Mouse (Mus musculus) central nervous system, embryonic 11.5 days (tissue): ENCODE results near the gene Zfp239. TPM values are rescaled to one million over a fixed set of nuclear protein-coding genes. Genes with fewer than 3 reads are reported as not detected.

Source experiments
- polyA plus RNA-seq: library from polyadenylated mRNA; depleted of rRNA; stranded (reverse); fragments of >200 nt; gene quantifications from 2 replicates; pipeline ENCODE4 v1.2.3, GENCODE M21; 2012; rRNA removed

Gene Zfp239
- 4.6 and 10.3 TPM in 2 replicates for polyA plus RNA-seq

DNA sequence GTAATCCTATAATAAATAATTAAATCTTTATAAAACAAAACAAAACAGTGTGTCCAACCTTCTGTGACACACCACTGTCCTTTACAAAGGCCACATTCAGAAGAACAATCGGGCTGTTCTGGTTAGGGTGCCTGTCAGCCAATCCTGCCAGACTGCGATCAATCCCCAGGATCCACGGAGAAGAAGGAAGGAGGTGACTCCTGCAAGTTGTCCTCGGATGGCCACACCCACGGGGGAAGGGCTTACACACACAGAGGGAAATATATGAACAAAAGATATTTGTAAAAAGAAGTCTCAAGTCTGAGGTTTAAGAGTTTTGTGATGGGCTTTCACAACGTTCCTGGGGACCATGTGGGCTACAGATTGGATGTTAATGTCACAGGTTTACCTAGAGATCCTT lies at the start of gene Zfp239:
Gene Zfp239, plus strand, starts transcription at position 253 of the 400 bp plus-strand sequence.

DNA sequence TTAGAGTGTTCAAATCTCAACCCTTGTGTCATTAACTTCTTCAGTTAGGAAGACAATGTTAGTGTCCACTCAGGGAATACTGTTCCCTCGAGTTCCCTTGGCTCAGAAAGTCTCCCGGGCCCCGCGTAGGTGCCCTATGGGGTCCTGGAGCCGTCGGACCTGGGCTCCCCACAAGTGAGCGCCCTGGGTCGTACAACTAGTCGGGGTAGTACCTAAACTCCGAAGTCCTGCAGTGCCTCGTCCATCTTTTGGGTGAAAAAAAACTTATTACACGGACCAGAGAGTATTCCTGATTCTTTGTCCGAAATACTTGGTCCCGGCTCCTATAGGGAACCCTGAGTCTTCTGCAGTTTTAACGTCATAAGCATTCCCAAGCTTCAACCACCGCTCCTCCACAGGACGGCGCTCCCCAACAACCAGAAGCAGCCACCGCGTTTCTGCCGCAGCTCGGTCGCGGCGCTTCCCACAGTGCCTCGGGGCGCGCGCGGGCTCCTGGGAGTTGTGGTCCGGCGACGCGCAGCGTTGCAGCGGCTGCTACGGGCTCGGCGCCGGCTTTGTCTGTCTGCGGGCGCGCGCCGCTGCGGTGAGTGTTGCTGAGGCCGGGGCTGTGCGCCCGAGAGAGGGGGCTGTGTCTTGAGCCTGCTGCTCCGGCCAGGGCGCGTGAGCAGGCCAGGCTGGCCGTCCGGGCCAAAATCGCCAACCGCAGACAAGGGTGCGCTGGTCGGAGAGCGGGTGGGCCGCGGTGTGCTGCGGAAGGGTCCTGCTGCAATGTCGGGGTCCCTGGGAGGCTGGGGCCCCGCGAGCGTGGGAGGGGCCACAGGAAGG lies 21.0 kb upstream of the Zfp239 start, which contains the start of gene Zfp637:
Gene Zfp637, plus strand, starts transcription at position 495 of the 825 bp plus-strand sequence.

DNA sequence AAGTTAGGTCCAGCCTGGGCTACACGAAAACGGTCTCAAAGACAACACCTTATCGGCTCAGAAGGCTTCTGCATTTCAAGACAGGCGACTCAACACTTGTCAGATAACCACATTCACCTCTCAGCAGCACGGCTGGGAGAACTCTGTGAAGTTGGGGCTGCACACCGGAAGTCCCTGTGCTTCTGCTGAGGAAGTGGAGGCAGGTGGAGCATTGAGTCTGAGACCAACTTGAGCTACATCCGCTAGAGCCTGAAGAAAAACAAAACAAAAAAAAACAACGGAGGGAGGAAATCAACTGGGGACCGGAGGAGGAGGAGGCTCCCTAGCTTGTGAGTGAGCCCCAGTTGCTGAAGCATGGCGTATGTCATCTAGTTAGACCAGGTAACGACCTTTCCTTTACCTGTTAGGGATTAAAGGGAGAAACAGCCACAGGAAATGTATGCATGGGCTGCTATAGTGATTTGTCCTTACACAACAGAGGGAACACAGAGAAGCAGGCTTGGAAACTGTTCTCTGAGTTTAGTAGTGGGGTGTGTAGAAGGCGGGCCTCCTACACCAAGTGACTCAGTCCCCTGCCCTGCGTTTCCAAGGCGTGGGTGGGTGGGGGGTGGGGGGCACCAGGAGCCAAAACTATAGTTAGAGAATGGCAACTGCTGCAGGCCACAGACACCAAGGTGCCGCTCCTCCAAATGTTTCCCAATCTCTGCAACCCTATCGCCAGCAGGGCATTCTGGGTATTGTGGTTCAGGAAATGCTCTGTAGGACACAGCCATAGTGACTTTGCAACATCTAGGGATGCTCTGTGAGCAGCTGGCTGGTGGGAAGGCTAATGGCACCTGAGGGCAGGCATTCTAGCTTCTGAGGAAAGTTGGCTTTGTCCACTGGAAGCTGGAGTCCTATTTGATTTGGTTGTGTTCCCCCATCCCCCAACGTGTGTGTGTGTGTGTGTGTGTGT lies 38.5 kb downstream of the Zfp239 start, which contains the start of gene Hnrnpf:
Gene Hnrnpf, plus strand, starts transcription at position 199 of the 955 bp plus-strand sequence.

Other genes starting within 250 kb of the Zfp239 start
- gene Zfp637, start 20.9 kb upstream of the Zfp239 start, polyA plus RNA-seq = 70.3 and 75.2 TPM in 2 replicates
- gene Hnrnpf, start 38.2 kb downstream of the Zfp239 start, polyA plus RNA-seq = 422 and 553 TPM in 2 replicates
- gene Fxyd4, start 75.6 kb downstream of the Zfp239 start, polyA plus RNA-seq = not detected in 2 replicates
- gene Rasgef1a, start 149.3 kb downstream of the Zfp239 start, polyA plus RNA-seq = 0.31 and 0.35 TPM in 2 replicates